Mouse (Mus musculus) small intestine, adult 2 months (tissue): Measurements from ENCODE around the gene Atp5j. TPM values are rescaled to one million over a fixed set of nuclear protein-coding genes. Genes with fewer than 3 reads are reported as not detected.

ENCODE experiments used
- H3K27ac ChIP-seq: fragments of 200-500 bp; 2 replicates; pipeline ENCODE4 v1.5.1; 2012; ENCODE audit warnings: low read depth, low read length, control low read depth, inconsistent platforms; ENCODE audit not compliant: insufficient read depth
- H3K27me3 ChIP-seq: fragments of 200-500 bp; 2 replicates; pipeline ENCODE4 v1.6.1; 2012; ENCODE audit warnings: mild to moderate bottlenecking, moderate library complexity, low read length, inconsistent platforms; ENCODE audit not compliant: control insufficient read depth, insufficient read depth
- H3K36me3 ChIP-seq: fragments of 200-500 bp; 2 replicates; pipeline ENCODE4 v1.6.1; 2012; ENCODE audit warnings: mild to moderate bottlenecking, low read length, control low read depth, inconsistent platforms; ENCODE audit not compliant: control insufficient read depth, insufficient read depth
- H3K4me1 ChIP-seq: fragments of 200-500 bp; 2 replicates; pipeline ENCODE4 v1.6.1; 2012; ENCODE audit warnings: low read length, inconsistent platforms, mixed read lengths; ENCODE audit not compliant: control insufficient read depth, insufficient read depth, insufficient read length
- H3K4me3 ChIP-seq: fragments of 200-500 bp; 2 replicates; pipeline ENCODE4 v1.5.1; 2012; ENCODE audit warnings: low read depth, mild to moderate bottlenecking, control low read depth, inconsistent platforms, low read length, moderate library complexity
- CTCF ChIP-seq: fragments of 200-500 bp; IDR thresholded peaks from 2 replicates; pipeline ENCODE4 v1.5.1; 2012; ENCODE audit warnings: low read depth, mild to moderate bottlenecking, control low read depth, inconsistent platforms, low read length, moderate library complexity, mixed read lengths; ENCODE audit not compliant: insufficient replicate concordance, insufficient read length; ENCODE audit errors: extremely low read depth
- POLR2A ChIP-seq: fragments of 200-500 bp; IDR thresholded peaks from 2 replicates; pipeline ENCODE4 v1.6.1; 2012; ENCODE audit warnings: low read depth, mild to moderate bottlenecking, control low read depth, inconsistent platforms, low read length, moderate library complexity
- WGBS: fragments of 180-500 bp; shearing (Covaris S2); methylation state at CpG from one replicate; pipeline ENCODE4 v1.1.7; 2018; 5-methylcytosine and 5-hydroxymethylcytosine counted together
- polyA plus RNA-seq: library from polyadenylated mRNA; depleted of rRNA; stranded (reverse); fragments of >200 nt; gene quantifications from 2 replicates; pipeline ENCODE4 v1.2.3, GENCODE M21; 2012

Atp5j gene
- polyA plus RNA-seq, 1 experiment: 123 TPM

GRCm38 (mm10) chr16:84813852-84814251, 21.6 kb downstream of the Atp5j start:
- no peak for TF ChIP-seq POLR2A
- TF ChIP-seq CTCF: no peak
- WGBS: 57% methylated on average over 8 of the region's 8 CpGs
- Histone ChIP-seq H3K36me3 (no peaks in the 10 kb centered on the region), H3K4me1 (no peaks in the 10 kb centered on the region), H3K27me3 (no peaks in the 10 kb centered on the region), H3K4me3 (no peak overlapping the region), H3K27ac (no peak overlapping the region)

DNA sequence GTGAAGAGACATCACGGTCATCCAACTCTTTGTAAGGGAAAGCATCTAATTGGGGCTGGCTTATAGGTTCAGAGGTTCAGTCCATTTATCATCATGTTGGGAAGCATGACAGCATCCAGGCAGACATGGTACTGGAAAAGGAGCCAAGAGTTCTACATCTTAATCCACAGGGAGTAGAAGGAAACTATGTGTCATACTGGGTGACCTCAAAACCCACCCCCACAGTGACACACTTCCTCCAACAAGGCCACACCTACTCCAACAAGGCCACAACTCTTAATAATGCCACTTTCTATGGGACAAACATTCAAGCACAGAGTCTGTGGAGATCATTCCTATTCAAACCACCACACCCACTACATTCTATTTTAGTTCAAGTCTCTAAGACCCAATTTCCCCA, 25.2 kb downstream of the Atp5j start:
- WGBS: 83% methylated on average over 1 of the region's 1 CpGs
- no peak for TF ChIP-seq POLR2A
- TF ChIP-seq CTCF: no peak
- Histone ChIP-seq H3K36me3 (no peaks in the 10 kb centered on the region), H3K27ac (no peak overlapping the region), H3K4me3 (no peak overlapping the region), H3K27me3 (no peaks in the 10 kb centered on the region), H3K4me1 (peaks cover 4% of the 10 kb centered on the region; the same call in 1 of the 2 replicates)

DNA sequence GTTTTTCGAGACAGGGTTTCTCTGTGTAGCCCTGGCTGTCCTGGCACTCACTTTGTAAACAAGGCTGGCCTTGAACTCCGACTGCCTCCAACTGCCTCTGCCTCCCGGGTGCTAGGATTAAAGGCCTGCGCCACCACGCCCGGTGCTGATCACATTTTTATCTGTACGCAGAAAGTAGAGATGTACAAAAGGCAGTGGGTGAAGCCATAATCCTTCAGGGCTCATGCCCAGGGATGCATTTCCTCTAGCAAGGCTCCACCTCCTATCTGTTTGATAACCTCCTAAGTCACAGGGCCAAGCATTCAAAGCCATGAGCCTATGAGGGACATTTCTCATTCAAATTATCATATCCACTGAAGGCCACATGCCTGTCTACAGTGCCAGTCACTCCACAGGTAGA, 27.6 kb downstream of the Atp5j start:
- WGBS: 82% methylated on average over 7 of the region's 7 CpGs
- no peak overlapping the region for H3K4me3 ChIP-seq
- H3K27me3 ChIP-seq: no peaks in the 10 kb centered on the region
- TF ChIP-seq POLR2A: no peak
- TF ChIP-seq CTCF: no peak
- H3K27ac ChIP-seq: no peak overlapping the region
- H3K4me1 ChIP-seq: peaks cover 9% of the 10 kb centered on the region; the same call in 1 of the 2 replicates
- H3K36me3 ChIP-seq: no peaks in the 10 kb centered on the region

GRCm38 (mm10) chr16:84806175-84806574, 29.2 kb downstream of the Atp5j start:
- H3K4me1 ChIP-seq: peaks cover 12% of the 10 kb centered on the region
- TF ChIP-seq POLR2A (no peak), CTCF (no peak)
- no peaks in the 10 kb centered on the region for H3K27me3 ChIP-seq
- H3K4me3 ChIP-seq: no peak overlapping the region
- H3K36me3 ChIP-seq: no peaks in the 10 kb centered on the region
- no peak overlapping the region for H3K27ac ChIP-seq
- 59% methylated on average over 3 of the region's 3 CpGs for WGBS

DNA sequence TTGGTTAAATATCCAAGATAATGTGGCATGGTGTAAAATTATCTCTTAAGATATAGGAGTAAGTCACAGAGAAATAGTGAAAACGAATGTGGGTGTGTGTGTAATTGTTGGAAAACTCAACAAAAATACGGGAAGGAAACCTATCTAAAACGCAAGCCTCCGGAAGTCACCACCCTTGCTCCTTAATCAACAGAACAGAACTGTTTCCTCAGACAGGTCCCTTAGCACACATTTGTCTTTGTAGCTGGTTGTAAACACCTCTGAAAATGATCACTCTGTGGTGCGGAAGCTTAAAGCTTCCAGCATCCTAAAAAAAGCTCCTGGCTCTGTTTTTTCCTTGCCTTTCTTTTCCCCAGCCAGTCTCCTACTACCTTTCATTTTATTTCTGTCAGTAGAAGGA, 30.6 kb downstream of the Atp5j start:
- Histone ChIP-seq H3K4me1 (peaks cover 12% of the 10 kb centered on the region), H3K27ac (no peak overlapping the region), H3K36me3 (no peaks in the 10 kb centered on the region), H3K27me3 (no peaks in the 10 kb centered on the region), H3K4me3 (no peak overlapping the region)
- TF ChIP-seq CTCF (no peak), POLR2A (no peak)
- 74% methylated on average over 5 of the region's 5 CpGs for WGBS

DNA sequence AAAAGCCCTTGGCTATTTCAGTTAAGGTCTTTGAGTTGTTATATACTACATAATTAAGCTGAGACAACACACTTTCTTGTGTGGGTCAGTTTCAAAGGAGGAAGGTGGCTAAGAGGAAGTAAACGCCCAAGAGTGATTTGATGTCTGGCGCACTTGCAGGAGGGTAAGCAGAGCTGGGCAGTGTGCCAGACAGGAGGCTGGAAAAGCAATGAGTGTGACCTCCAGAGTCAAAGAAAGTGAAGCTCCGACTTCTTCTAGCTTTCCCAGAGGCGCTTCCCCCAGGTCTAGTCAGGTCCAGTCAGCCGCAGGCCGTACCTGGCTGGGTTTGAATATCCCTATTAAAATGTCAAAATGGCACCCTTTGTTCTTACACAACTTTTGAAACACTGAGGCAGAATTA, 33.2 kb downstream of the Atp5j start:
- H3K4me3 ChIP-seq: no peak overlapping the region
- no peak for TF ChIP-seq POLR2A
- TF ChIP-seq CTCF: no peak
- 17% methylated on average over 6 of the region's 6 CpGs for WGBS

GRCm38 (mm10) chr16:84800038-84800437, 35.4 kb downstream of the Atp5j start:
- WGBS: 89% methylated on average over 2 of the region's 2 CpGs
- no peak overlapping the region for H3K4me3 ChIP-seq
- no peak for TF ChIP-seq POLR2A
- TF ChIP-seq CTCF: no peak
- no peak overlapping the region for H3K27ac ChIP-seq
- no peaks in the 10 kb centered on the region for H3K27me3 ChIP-seq
- H3K4me1 ChIP-seq: peaks cover 8% of the 10 kb centered on the region
- no peaks in the 10 kb centered on the region for H3K36me3 ChIP-seq

More for the DNA sequence above, 33.2 kb downstream of the Atp5j start:
- peak overlapping the region; percentile 44 for H3K27ac ChIP-seq
- H3K36me3 ChIP-seq: no peaks in the 10 kb centered on the region
- peaks cover 12% of the 10 kb centered on the region for H3K4me1 ChIP-seq
- H3K27me3 ChIP-seq: no peaks in the 10 kb centered on the region
